Mouse (Mus musculus): Measurements from ENCODE around the gene Dohh. TPM values are rescaled to one million over a fixed set of nuclear protein-coding genes. Genes with fewer than 3 reads are reported as not detected.

Dohh gene
- polyA plus RNA-seq, 1 experiment from 2014 or later, result 101 TPM

DNA sequence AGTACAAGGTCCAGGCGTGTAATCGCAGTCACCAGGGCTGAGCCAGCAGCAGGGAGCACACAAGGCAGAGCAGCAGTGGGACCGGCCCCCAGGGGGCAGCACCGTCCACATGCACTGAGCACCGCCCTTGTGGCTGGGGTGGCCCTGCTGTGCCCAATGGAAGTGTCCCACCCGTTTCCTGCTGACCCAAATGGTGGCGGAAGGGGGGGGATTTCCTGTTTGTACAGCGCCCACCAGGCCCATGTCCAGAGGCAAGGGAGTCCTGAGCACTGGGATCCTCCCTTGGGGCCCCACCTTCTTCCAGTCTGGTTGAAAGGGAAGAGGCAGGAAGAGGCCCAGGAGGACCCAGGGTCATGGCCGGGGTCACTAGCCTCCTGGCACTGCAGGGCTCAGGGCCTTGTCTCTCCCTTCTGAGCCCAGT, 24.7 kb downstream of the Dohh start:
- H3K4me2 ChIP-seq, result no peak overlapping the region
- H3K36me3 ChIP-seq, result peaks cover 42% of the 10 kb centered on the region
- peaks cover 68% of the 10 kb centered on the region for H3K4me1 ChIP-seq
- 22% methylated on average over 9 of the region's 9 CpGs for WGBS
- peaks cover 11% of the 10 kb centered on the region for H3K27me3 ChIP-seq (replicated peaks)
- no peaks in the 10 kb centered on the region for H3K9me3 ChIP-seq (replicated peaks)
- H3K4me3 ChIP-seq (replicated peaks), result no peak overlapping the region
- no peak overlapping the region for H3K9ac ChIP-seq (replicated peaks)
- H3K27ac ChIP-seq (replicated peaks), result 0 out of 2 replicates have a peak overlapping the region, but pooled peaks have one; percentile 23
- no peak for ATAC-seq (ENCODE audit: low FRiP score)

DNA sequence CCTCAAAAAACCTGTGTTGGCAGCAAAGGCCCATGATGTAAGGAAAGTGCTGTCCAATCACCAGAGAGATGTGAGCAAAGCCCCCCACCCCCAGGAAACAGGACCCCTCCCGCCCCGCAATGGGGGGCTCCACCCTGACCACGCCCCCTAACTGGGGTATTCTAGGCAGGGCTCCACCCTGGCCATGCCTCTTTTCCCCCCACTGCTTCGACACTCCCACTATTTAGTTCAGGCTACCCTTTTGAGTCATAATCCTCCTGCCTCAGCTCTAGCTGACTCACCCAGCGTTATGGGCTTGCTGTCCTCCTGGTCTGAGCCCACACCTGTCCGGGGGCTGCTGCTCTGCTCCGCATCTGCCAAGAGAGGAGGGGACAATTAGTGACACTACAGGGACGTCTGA, 25.1 kb downstream of the Dohh start:
- Histone ChIP-seq H3K4me2 (no peak overlapping the region), H3K36me3 (peaks cover 38% of the 10 kb centered on the region), H3K27me3 (replicated peaks) (peaks cover 11% of the 10 kb centered on the region), H3K4me1 (peaks cover 73% of the 10 kb centered on the region), H3K9me3 (replicated peaks) (no peaks in the 10 kb centered on the region), H3K27ac (replicated peaks) (peak overlapping the region; percentile 18; the same call in 1 of the 2 replicates), H3K4me3 (replicated peaks) (no peak overlapping the region), H3K9ac (replicated peaks) (no peak overlapping the region)
- ATAC-seq (ENCODE audit: low FRiP score), result no peak
- WGBS, result 17% methylated on average over 8 of the region's 8 CpGs

- H3K9me3 ChIP-seq (replicated peaks), result no peaks in the 10 kb centered on the region
- peaks cover 81% of the 10 kb centered on the region for H3K4me1 ChIP-seq
- WGBS, result 69% methylated on average over 4 of the region's 4 CpGs
- peak overlapping the region; percentile 80; the same call in 1 of the 2 replicates for H3K27ac ChIP-seq (replicated peaks)
- H3K36me3 ChIP-seq, result peaks cover 30% of the 10 kb centered on the region
- H3K9ac ChIP-seq (replicated peaks), result no peak overlapping the region
- no peak overlapping the region for H3K4me2 ChIP-seq
- H3K27me3 ChIP-seq (replicated peaks), result peaks cover 11% of the 10 kb centered on the region
- H3K4me3 ChIP-seq (replicated peaks), result no peak overlapping the region
- ATAC-seq (ENCODE audit: low FRiP score), result no peak
Measured at GRCm38 (mm10) chr10:81410350-81410749, 26.1 kb downstream of the Dohh start.

GRCm38 (mm10) chr10:81410981-81411380, 26.8 kb downstream of the Dohh start:
- Histone ChIP-seq H3K4me3 (replicated peaks) (no peak overlapping the region), H3K4me1 (peaks cover 88% of the 10 kb centered on the region), H3K9ac (replicated peaks) (0 out of 2 replicates have a peak overlapping the region, but pooled peaks have one; percentile 10), H3K36me3 (peaks cover 24% of the 10 kb centered on the region), H3K27me3 (replicated peaks) (peaks cover 11% of the 10 kb centered on the region), H3K4me2 (no peak overlapping the region), H3K27ac (replicated peaks) (peak overlapping the region; percentile 80), H3K9me3 (replicated peaks) (no peaks in the 10 kb centered on the region)
- no peak for ATAC-seq (ENCODE audit: low FRiP score)
- WGBS, result 76% methylated on average over 9 of the region's 9 CpGs

GRCm38 (mm10) chr10:81411471-81412400, 27.5 kb downstream of the Dohh start:
- H3K4me3 ChIP-seq (replicated peaks), result no peak overlapping the region
- no peak for ATAC-seq (ENCODE audit: low FRiP score)
- peak overlapping the region; percentile 80 for H3K27ac ChIP-seq (replicated peaks)
- H3K36me3 ChIP-seq, result peaks cover 17% of the 10 kb centered on the region
- H3K4me2 ChIP-seq, result no peak overlapping the region
- peaks cover 90% of the 10 kb centered on the region for H3K4me1 ChIP-seq
- H3K27me3 ChIP-seq (replicated peaks), result peaks cover 11% of the 10 kb centered on the region
- 49% methylated on average over 18 of the region's 18 CpGs for WGBS
- 0 out of 2 replicates have a peak overlapping the region, but pooled peaks have one; percentile 3 for H3K9ac ChIP-seq (replicated peaks)
- no peaks in the 10 kb centered on the region for H3K9me3 ChIP-seq (replicated peaks)

GRCm38 (mm10) chr10:81412586-81413309, 28.5 kb downstream of the Dohh start:
- no peak overlapping the region for H3K4me3 ChIP-seq (replicated peaks)
- H3K36me3 ChIP-seq, result peaks cover 8% of the 10 kb centered on the region
- H3K9me3 ChIP-seq (replicated peaks), result no peaks in the 10 kb centered on the region
- no peak overlapping the region for H3K4me2 ChIP-seq
- H3K27ac ChIP-seq (replicated peaks), result peak overlapping the region; percentile 80
- peaks cover 10% of the 10 kb centered on the region for H3K27me3 ChIP-seq (replicated peaks)
- WGBS, result 79% methylated on average over 16 of the region's 16 CpGs
- H3K4me1 ChIP-seq, result peaks cover 90% of the 10 kb centered on the region
- 0 out of 2 replicates have a peak overlapping the region, but pooled peaks have one; percentile 3 for H3K9ac ChIP-seq (replicated peaks)
- ATAC-seq (ENCODE audit: low FRiP score), result no peak

DNA sequence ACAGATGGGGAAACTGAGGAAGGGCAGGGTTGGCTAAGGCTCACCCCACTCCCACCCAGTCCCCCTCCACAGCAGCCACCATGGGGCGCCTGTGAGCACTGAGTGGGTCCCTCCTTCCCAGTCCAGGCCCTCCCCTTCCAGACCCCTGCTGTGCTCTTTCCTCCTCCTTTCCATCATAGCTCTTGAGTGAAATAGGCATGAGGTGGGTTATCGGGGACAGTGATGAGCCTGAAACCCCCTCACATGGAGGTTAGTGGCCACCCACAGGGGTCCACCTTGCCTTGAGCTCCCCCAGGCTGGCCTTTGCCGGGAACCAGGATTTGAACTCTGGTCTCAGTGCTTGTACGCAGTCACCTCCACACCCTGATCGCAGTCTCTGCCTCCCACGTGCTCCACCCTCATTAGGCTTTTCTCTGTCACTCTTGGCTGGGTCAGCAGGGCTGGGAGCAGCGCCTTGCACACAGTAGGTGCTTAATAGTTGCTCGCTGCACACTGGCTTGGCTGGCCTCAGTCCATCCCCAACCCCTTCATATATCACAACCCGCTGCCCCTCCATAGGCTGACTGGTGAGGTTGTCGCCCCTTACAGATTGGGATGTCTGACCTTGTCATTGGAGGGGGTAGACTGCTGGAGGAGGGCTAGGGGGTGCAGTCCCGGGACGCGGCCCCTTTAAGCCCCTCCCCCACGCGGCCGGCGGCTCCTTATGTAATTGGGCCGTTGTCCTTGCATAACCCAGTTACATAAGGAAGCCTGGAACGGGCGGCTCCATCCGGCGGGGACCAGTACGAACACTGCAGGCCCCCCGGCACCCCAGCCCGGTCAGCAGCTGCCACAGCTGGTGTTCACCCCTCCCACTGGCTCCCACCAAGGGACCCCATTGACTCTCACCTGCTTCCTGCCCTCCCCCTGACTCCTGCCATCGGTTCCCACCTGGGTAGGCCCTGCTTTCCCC, 29.4 kb downstream of the Dohh start:
- H3K27ac ChIP-seq (replicated peaks), result peak overlapping the region; percentile 41; the same call in 1 of the 2 replicates

GRCm38 (mm10) chr10:81414682-81415081, 30.5 kb downstream of the Dohh start:
- no peak overlapping the region for H3K4me3 ChIP-seq (replicated peaks)
- H3K4me2 ChIP-seq, result peak overlapping the region; percentile 34; the same call in 1 of the 2 replicates
- no peak overlapping the region for H3K27ac ChIP-seq (replicated peaks)
- no peak overlapping the region for H3K9ac ChIP-seq (replicated peaks)
- peaks cover 6% of the 10 kb centered on the region; the same call in 1 of the 2 replicates for H3K36me3 ChIP-seq
- H3K27me3 ChIP-seq (replicated peaks), result no peaks in the 10 kb centered on the region
- no peaks in the 10 kb centered on the region for H3K9me3 ChIP-seq (replicated peaks)
- no peak for ATAC-seq (ENCODE audit: low FRiP score)
- H3K4me1 ChIP-seq, result peaks cover 88% of the 10 kb centered on the region

More for the DNA sequence above, 29.4 kb downstream of the Dohh start:
- Histone ChIP-seq H3K36me3 (peaks cover 2% of the 10 kb centered on the region; the same call in 1 of the 2 replicates), H3K9ac (replicated peaks) (no peak overlapping the region), H3K9me3 (replicated peaks) (no peaks in the 10 kb centered on the region), H3K4me2 (peak overlapping the region; percentile 34), H3K4me3 (replicated peaks) (no peak overlapping the region), H3K4me1 (peaks cover 90% of the 10 kb centered on the region), H3K27me3 (replicated peaks) (0 out of 2 replicates have a peak, but pooled peaks cover 2% of the 10 kb centered on the region)
- 26% methylated on average over 26 of the region's 26 CpGs for WGBS
- no peak for ATAC-seq (ENCODE audit: low FRiP score)

GRCm38 (mm10) chr10:81415146-81415545, 30.9 kb downstream of the Dohh start:
- H3K27ac ChIP-seq (replicated peaks), result no peak overlapping the region
- WGBS, result 77% methylated on average over 5 of the region's 5 CpGs

DNA sequence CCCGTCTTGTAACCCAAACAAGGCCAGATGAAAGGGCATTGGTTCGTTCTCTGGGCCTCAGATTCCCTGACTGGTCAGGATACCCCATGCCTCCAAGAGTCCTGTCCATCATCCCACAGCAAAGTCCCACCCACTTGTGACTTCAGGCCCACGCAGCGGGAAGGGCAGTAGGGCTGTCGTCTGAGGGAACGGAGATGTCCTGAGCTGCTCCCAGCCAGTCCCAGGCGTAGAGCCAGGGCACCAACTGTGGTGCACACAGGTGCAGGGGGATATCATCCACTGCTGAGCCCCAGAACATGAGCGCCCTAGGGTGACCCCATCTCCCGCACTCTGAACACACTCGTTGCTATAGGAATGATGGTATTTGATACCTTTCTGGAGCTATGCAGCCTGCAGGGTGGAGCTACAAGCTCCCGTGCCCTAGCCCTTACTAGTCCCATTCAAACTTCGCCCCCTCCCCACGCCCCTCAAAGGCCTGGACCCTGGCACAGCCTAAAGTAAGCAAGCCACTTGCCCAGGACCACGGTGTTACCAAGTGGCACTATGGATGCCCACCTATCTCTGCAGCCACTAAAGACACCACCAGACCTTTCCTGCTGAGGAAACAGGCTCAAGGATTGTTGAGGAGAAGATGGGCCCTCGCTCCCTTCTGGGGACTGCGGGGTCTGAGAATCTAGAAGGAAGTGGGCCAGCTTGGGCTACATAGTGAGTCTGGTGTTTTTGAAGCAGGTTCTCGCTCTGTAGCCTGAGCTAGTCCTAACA, 31.5 kb downstream of the Dohh start:
- H3K9me3 ChIP-seq (replicated peaks), result no peaks in the 10 kb centered on the region
- H3K4me1 ChIP-seq, result peaks cover 83% of the 10 kb centered on the region
- H3K27me3 ChIP-seq (replicated peaks), result no peaks in the 10 kb centered on the region
- peak overlapping the region; percentile 72; the same call in 1 of the 2 replicates for H3K27ac ChIP-seq (replicated peaks)
- no peak overlapping the region for H3K4me2 ChIP-seq
- no peak overlapping the region for H3K4me3 ChIP-seq (replicated peaks)
- H3K36me3 ChIP-seq, result peaks cover 12% of the 10 kb centered on the region; the same call in 1 of the 2 replicates
- 70% methylated on average over 17 of the region's 17 CpGs for WGBS
- ATAC-seq (ENCODE audit: low FRiP score), result no peak
- H3K9ac ChIP-seq (replicated peaks), result no peak overlapping the region

More at GRCm38 (mm10) chr10:81415146-81415545, 30.9 kb downstream of the Dohh start:
- Histone ChIP-seq H3K4me2 (no peak overlapping the region), H3K9ac (replicated peaks) (no peak overlapping the region), H3K4me1 (peaks cover 84% of the 10 kb centered on the region), H3K36me3 (peaks cover 10% of the 10 kb centered on the region; the same call in 1 of the 2 replicates), H3K27me3 (replicated peaks) (no peaks in the 10 kb centered on the region), H3K4me3 (replicated peaks) (no peak overlapping the region), H3K9me3 (replicated peaks) (no peaks in the 10 kb centered on the region)
- ATAC-seq (ENCODE audit: low FRiP score), result no peak

Data from neural tube, embryonic 15.5 days (tissue).